Mouse (Mus musculus) liver, embryonic 14 days (tissue): ENCODE results near the gene Gpr156. TPM values are rescaled to one million over a fixed set of nuclear protein-coding genes. Genes with fewer than 3 reads are reported as not detected.

Source experiments
- polyA plus RNA-seq: library from polyadenylated mRNA; depleted of rRNA; stranded (reverse); fragments of >200 nt; gene quantifications from 2 replicates; pipeline ENCODE4 v1.2.3, GENCODE M21; 2012; rRNA removed

Gene Gpr156
- 0.01 and 0.02 TPM in 2 replicates for polyA plus RNA-seq

GRCm38 (mm10) chr16:37916138-37916817 is at the start of gene Gpr156:
Gene Gpr156, plus strand, starts transcription at chr16:37916496.

GRCm38 (mm10) chr16:37867791-37868505 is 48.3 kb upstream of the Gpr156 start, which contains the start of gene Lrrc58:
Gene Lrrc58, plus strand, starts transcription at chr16:37868389.

Other genes with a start within 250 kb of the Gpr156 start
- 9.9 and 13.3 TPM in 2 replicates for gene Fstl1, start 139.6 kb upstream of the Gpr156 start, polyA plus RNA-seq
- 0.03 and 0.06 TPM in 2 replicates for gene Gm36028, start 55.4 kb upstream of the Gpr156 start, polyA plus RNA-seq
- 4.2 and 5.2 TPM in 2 replicates for gene Lrrc58, start 48.1 kb upstream of the Gpr156 start, polyA plus RNA-seq
- gene Gsk3b, start 172.5 kb downstream of the Gpr156 start, polyA plus RNA-seq, result 3.1 and 3.5 TPM in 2 replicates